Mouse (Mus musculus) urinary bladder, adult 2 months (tissue): ENCODE results near the gene Smim9. TPM values are rescaled to one million over a fixed set of nuclear protein-coding genes. Genes with fewer than 3 reads are reported as not detected.
"Not testable (repeated sequence)": the region's sequence is repeated elsewhere in the genome, so short reads cannot be mapped to it uniquely, and the experiment has no call there.

Experiments used
- DNase-seq: peaks from one replicate; pipeline ENCODE4 v3.0.0; 2022; ENCODE audit warnings: low spot score
- polyA plus RNA-seq: library from polyadenylated mRNA; depleted of rRNA; stranded (reverse); fragments of >200 nt; gene quantifications from 2 replicates; pipeline ENCODE4 v1.2.3, GENCODE M21; 2012; rRNA removed

Smim9 gene
- polyA plus RNA-seq, result 0.34 TPM in 1 of 2 replicates, not detected in the other

DNA sequence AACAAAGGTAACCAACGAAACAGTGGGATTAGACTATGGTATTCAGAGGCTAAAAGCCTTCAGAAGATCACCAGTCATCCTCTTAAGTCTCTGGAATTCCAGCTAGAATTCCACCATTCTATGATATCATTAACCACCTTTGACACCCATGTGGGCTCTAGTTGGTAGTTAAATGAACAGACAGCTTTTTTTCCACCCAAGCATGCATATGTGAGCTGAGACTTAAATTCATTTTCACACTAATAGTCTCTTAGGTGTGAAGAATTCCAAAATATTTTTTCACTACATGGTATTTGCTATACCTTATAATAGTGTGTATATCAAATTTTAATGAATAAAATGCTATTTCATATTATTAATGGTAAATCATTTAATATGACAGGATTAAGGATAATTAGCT, at the start of gene Smim9:
Gene Smim9, minus strand, starts transcription at position 101 of the 400 bp plus-strand sequence.
- no peak for DNase-seq

DNA sequence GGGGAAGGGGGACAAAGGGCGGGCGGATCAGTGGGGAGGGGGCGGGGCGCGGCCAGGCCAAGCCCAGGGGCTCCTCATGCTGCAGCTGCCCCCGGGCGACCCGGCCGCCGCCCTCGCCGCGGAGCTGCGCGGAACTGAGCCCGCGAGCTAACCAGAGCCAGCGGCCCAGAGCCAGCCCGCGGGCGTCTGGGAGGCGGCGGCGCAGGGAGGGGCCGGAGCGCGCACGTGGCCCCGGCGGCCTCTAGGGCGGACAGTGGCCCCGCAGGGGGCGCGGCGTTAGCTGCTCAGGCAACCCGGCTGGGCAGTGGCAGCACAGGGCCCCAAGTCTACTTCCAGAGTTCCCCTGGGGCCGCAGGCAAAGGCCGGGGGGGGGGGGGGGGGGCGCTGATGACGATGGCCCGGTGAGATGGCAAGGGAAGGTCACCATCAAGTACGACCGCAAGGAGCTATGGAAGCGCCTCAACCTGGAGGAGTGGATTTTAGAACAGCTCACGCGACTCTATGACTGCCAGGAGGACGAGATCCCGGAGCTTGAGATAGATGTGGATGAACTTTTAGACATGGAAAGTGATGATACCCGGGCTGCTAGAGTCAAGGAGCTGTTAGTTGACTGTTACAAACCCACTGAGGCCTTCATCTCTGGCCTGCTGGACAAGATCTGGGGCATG, 7.9 kb downstream of the Smim9 start:
- DNase-seq, result no peak

DNA sequence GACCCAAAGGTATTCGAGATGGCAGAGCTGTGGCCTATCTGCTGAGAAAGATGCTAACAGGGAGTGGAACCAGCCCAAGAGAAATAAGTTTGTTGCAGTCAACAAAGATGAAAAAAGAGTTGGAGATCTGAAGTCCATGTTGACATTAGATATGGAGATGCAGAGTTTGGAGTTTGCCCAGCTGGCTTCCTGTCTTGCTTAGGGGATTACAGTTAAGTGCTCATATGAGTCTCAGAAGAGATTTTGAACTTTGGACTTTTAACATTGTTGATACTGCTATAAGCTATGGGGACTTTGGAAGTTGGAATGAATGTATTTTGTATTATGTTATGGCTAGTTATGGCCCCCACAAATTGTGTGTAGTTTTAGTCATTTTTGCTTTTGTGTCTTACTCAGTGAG, 11.3 kb downstream of the Smim9 start:
- DNase-seq, result no peak

DNA sequence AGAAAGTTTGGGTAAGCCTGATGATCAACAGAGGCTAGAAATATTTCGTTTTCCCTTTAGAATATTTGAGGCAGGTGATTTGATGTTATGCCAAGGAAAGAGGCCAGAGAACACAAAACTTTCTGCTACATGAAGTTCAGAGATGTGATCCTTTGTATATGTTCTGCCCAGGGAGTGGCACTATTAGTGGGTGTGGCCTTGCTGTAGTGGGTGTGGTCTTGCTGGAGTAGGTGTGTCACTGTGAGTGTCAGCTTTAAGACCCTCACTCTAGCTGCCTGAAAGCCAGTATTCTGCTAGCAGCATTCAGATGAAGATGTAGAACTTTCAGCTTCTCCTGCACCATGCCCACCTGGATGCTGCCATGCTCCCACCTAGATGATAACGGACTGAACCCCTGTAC, 13.3 kb downstream of the Smim9 start:
- no peak for DNase-seq

DNA sequence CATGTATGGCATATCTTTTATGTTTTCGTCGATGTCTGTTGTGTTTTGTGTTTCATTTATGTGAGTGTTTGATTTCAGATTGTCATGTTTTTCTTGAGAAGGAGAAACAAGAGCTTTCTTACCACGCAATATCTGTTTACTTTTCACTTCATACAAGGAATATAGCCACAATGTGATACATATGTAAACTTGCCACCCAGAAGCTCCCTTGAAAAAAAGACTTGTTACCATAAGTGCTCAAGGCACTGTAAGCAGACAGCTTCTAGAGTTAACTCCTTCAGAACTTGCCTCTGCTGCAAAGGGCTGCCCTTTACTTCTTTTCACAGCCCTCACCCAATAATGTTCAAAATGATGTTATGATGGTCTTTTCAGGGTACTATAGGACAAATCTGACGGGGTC, 15.2 kb downstream of the Smim9 start:
- DNase-seq, result no peak

DNA sequence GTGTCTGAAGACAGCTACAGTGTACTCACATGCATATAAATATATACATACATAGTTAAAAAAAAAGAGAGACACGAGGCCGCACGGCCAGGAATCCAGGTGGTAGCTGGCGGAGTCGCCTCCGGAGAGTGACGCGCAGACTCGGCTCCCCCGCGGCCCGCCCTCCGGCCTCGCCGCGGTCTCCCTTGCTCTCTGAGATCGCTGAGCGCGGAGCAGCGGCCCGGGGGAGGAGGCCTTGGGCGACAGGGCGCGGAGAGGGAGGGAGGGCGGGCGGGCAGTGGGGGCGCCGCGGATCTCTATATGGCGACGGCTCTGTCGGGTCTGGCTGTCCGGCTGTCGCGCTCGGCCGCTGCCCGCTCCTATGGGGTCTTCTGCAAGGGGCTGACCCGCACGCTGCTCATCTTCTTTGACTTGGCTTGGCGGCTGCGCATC, 20.4 kb downstream of the Smim9 start:
- DNase-seq, result not testable (repeated sequence)

DNA sequence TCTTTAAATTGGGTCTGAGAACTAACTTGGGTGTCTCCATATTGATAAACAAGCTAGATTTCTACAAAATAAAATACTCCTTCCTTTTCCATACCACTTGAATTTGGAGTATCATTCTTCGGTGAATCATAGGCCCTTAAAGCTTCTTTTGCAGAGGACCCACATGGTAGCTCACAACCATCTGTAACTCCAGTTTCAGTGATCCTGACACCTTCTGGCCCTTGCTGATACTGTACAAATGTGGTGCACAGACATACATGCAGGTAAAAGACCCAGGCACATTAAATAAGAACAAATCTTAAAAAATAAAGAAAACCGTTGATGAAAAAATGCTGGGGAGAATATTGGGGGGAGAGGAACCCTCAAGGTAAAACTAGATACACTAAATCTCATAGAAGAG, 25.4 kb downstream of the Smim9 start:
- no peak for DNase-seq

DNA sequence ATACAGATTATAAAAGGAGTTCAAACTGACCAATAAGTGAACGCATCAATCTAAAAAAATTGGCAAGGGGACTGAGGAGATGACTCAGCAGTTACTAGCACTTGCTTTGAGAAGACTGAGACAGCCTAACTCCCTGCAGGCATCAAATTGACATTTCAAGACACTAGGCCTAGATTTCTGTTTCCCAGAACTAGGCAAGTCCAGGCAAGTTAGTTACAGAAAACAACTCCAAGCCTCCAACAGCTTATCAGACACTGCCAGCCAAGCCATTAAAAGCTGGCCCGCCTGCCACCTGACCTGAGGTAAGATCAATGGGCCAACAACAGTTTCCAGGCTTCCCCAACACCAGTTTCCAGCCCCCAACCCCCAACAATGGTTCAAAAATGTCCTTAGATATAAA, 25.8 kb downstream of the Smim9 start:
- no peak for DNase-seq

DNA sequence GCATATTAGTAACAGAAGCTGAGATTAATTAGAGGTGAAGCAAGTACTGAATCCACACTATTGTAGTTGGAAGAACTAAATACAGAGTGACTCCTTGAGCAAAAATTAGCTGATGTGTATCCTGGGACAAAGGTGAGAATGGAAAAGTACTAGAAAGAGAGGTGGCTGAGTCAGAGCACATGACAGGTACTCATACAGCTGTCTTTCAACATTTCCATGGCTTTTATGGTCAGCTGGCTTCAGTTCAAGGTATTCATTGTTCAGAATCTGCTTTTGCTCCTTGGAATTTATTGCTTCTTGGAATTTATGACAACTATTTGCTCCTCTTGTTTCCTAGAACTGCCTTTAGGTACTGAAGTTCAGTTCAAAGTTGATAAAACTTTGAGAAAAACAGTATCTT, 26.6 kb downstream of the Smim9 start:
- DNase-seq, result no peak

DNA sequence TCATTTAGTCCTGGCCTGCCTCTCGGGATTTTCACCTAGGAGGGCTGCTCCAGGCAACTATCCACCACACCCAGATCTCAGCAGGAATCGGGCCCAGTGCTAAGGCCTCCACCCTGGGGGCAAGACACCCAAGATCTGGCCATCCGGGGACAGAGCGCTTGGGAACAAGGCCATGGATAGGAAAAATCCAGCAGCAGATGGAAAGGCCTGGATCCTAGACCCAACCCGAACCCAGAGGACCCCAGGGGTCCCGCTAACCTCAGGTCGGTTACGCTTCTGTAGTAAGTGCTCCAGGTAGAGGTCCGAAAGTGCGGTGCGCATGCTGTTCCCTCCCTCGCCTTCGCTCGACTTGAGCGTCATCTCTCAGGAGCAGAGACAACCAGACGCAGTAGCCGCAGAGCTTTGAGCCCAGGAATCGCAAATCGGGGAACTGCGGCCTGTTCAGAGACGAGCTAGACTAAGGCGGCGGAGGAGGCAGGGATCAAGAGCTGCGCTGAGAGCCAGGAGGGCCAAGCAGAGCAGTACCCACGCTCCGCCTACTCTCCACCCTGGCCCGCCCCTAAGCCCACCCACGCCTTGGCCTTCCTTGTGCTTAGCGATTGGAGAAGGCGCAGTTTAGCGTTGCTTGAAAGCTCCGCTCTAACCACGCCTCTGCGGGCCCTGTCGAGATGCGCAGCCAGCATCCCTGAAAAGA, 33.0 kb downstream of the Smim9 start, which contains the start of gene Mpp1:
Gene Mpp1, minus strand, starts transcription at position 550 of the 694 bp plus-strand sequence.
- DNase-seq, result peak; percentile 54

DNA sequence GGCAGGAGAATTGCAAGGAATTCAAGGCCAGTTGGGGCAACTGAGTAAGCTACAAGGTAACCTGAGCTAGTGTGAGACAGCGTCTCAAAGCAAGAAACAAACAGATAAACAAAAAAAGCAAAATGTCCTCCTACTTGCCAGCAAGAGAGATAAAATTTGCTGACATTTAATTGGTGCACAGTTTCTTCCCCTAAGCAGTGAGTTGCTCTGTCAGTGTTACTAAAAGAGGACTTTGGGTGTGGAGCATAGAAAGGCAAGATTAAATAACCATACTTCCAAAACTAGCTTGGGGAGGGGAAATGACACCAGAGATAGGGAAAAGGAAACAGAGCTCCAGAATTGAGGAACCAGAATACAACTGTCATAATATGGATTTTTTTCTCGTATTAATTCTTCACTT, 34.1 kb downstream of the Smim9 start:
- DNase-seq, result no peak

DNA sequence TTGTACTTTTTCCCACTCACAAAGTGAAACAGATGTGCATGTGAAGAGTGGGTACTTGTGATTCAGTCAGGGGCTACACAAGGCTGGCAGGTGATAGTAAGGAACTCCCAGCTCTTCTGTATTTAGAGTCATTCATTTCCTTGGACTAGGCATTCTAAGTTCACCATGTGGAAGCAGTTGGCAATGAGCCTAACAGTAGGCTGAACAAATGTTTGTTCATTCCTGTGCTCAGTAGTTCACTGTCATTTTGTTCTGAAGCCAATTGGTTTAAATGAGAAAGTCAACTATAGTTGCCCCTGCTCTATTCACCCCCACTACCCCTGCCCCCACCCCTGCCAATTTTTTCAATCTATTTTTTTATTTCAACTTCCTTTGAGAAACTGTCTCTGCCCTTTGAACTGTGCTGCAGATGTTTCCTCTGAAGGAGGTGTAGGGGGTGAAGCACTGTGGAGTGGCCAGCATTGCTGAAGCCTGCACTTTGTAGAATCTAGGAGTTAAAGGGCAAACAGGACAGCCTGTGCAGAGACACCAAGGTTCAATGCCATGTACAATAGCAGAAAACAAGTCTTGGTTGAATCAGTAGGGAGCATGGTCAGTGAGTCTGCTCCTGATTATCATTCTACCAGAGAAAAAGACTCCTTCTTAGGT, 35.1 kb downstream of the Smim9 start:
- DNase-seq, result no peak

DNA sequence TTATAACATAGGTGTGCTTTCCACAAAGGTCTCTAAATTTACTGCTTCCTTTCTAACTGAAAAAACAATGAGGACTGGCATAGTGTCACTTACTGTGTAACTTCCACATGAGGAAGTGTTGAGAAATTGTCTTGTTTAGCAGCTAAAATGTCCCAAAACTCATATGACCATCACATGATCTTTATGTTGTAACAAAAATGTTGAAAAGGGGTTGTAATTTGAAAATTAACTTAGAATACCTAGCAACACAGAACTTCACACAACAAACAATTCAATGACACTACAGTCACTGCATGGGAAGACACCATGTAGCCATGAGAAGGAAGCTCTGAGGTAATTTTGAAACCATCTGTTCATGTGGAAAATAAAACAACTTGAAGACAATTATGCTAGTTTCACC, 36.7 kb downstream of the Smim9 start:
- no peak for DNase-seq

DNA sequence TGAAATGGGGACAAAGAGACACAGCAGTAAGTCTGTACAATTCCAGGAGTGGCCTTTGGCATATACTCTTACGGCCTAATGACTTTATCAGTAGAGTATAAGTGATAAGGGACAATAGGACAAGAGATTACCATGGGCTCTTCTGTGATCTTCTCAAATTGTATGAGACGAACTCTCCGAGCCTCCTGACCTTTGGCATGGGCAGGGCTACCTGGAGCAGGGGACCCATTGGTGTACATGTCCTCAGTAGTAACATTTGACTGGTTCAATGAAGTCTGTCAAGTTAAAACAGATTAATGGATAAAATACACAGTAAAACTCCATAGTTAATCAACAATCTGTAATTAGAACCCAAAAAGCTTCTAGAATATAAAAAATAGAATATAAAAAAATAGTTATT, 38.0 kb downstream of the Smim9 start:
- DNase-seq, result no peak

DNA sequence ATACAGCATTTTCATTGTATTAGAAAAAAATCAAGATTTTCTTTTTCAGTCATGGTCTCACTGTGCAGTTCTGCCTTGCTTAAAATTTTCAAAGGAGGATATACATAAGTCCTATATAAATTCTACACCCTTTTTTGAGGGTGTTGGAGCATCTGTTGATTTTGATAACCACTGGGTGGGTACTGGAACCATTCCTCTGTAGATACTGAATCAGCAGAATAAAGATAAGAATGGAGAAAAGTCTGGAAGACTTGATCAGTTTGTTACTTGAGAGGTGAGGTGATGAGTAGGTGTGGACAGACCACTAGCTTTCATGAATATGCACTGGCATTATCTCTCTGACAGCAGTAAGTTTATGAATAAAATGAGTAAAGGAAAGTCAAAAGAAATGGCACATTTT, 48.0 kb downstream of the Smim9 start:
- no peak for DNase-seq

DNA sequence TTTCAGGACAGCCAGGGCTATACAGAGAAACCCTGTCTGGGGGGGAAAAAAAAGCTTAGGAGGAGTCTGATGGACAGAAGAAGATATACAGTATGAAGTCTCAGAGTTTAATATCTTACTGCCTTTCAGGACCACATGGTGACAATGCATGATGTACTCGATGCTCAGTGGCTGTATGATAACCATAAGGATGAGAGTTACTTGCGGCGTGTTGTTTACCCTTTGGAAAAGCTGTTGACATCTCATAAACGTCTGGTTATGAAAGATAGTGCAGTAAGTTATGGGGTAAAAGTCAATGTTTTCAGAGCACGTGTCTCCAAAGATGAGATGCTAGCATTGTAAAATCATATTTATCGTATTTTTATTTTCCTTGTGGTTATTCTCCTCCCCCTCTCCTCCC, 61.3 kb downstream of the Smim9 start:
- no peak for DNase-seq

DNA sequence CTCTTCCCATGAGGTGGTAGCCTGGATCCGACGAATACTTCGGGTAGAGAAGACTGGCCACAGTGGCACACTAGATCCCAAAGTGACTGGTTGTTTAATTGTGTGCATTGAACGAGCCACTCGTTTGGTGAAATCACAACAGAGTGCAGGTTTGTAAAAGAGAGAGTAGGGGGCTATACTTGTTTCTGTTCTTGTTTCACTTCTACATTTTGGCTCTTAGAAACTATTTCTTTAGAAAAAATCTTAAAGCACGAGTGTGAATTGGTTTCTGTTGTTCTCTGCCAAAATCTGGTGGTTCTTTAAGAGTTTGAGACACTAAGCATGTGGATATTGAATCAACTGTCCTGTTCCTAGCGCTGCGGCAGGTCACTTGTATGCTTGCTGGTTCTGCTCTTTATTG, 64.8 kb downstream of the Smim9 start:
- DNase-seq, result no peak

DNA sequence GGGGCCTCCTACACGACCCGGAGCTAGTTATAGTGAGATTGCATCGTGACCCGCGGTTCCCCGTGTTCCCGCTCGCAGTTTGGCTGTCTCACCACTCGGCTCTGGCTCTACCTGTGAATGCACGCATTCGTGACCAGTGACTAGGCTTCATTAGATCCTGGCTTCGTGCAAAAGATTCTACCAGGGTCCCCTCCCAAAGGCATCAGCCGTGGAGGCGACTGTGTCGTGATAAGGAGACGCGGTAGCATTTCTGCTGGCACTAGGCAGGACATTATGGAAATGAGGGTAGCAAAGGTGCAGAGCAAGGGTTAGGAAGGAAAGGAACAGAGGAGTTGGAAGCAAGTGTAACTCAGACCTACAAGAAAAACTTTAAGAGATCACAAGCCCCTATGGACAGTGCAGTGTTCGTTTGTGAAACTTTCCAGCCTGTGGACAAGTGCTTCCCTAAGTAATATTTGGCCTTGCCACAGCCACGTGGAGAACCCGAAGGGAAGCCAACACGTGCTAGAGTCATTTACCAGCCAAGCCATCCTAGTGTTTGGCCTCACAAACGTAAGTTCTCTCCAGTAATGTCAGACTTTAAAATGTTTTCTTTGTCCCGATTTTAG, 67.3 kb downstream of the Smim9 start:
- no peak for DNase-seq
